Mouse (Mus musculus): ENCODE measurements around the gene Fgfr2. TPM values are rescaled to one million over a fixed set of nuclear protein-coding genes. Genes with fewer than 3 reads are reported as not detected.
A peak's percentile ranks its signal among the peaks of the same experiment; 100 is the strongest.

Gene Fgfr2
- polyA plus RNA-seq, 1 experiment from 2014 or later, result 20.3 TPM

DNA sequence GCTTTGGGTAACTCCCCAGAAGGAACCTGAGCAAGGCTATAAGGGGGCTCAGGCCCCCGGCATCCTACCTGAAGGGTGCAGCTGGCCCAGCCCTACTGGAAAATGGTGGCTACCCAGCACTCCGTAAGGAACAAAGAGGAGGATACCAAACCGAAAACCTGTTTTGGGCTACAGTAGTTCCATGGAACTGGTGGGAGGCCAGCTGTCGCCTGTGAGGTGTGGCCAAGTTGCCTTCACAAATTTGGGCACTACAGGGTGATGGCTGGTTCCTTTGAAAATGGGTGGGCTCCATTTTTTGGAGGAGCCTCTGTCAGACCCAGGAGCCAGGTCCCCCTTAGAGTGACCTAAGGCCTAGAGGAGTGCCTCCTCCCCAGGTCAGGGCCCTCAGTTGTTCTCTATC, 407.9 kb downstream of the Fgfr2 start:
- Histone ChIP-seq H3K4me1 (ENCODE audit: control insufficient read depth, insufficient read depth, low read length) (peaks cover 47% of the 10 kb centered on the region), H3K4me2 (ENCODE audit: low read depth, low read length) (no peak overlapping the region), H3K4me3 (ENCODE audit: low read length) (no peak overlapping the region), H3K9ac (ENCODE audit: low read length) (peak overlapping the region; percentile 53), H3K9me3 (replicated peaks; ENCODE audit: control insufficient read depth, low read length) (no peaks in the 10 kb centered on the region), H3K27ac (ENCODE audit: low read length) (peak overlapping the region; percentile 100), H3K27me3 (ENCODE audit: control insufficient read depth, insufficient read depth, low read length) (no peaks in the 10 kb centered on the region), H3K36me3 (ENCODE audit: control insufficient read depth, insufficient read depth) (peaks cover 4% of the 10 kb centered on the region)
- ATAC-seq (replicated peaks; ENCODE audit: extremely low read depth, insufficient read depth, low FRiP score), result no peak
- WGBS, result 90% methylated on average over 4 of the region's 4 CpGs

DNA sequence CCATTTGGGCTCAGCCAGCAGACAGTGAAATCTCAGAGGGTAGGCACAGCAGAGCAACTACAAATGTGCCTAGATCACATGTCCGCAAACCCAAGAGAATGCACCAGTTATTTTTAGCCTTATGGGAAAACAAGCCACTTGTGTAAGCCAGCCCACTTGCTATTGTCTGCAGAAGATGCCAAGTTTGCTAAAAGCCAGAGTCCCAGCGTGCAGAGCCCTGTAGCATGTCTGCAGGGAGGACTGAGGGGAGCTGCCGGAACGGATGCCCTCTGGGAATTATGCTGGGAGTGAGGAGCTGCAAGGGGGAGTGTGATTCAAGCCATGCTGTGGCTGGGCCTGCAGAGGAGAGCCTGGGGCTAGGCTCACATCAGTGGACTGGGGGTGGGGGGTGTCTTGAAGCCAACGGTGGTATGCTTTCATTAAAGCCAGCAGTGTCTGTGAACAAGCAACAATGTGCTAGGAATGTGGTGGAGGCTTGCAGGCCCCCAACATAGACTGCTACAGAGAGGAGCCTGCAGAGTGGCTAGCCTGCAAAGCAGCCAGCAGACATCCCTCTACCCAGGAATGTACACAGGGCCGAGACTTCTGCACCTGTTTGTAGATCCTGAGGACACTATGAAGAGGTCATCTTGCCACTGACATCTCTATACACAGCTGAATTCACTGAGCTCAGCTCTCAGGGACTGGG, 408.8 kb downstream of the Fgfr2 start:
- Histone ChIP-seq H3K4me2 (ENCODE audit: low read depth, low read length) (peak overlapping the region; percentile 38), H3K27ac (ENCODE audit: low read length) (peak overlapping the region; percentile 100), H3K27me3 (ENCODE audit: control insufficient read depth, insufficient read depth, low read length) (no peaks in the 10 kb centered on the region), H3K4me3 (ENCODE audit: low read length) (no peak overlapping the region), H3K36me3 (ENCODE audit: control insufficient read depth, insufficient read depth) (peaks cover 4% of the 10 kb centered on the region), H3K4me1 (ENCODE audit: control insufficient read depth, insufficient read depth, low read length) (peaks cover 47% of the 10 kb centered on the region), H3K9me3 (replicated peaks; ENCODE audit: control insufficient read depth, low read length) (no peaks in the 10 kb centered on the region), H3K9ac (ENCODE audit: low read length) (peak overlapping the region; percentile 73)
- peak; percentile 90 for ATAC-seq (replicated peaks; ENCODE audit: extremely low read depth, insufficient read depth, low FRiP score)
- 11% methylated on average over 6 of the region's 6 CpGs for WGBS

GRCm38 (mm10) chr7:132713483-132714126, 409.5 kb downstream of the Fgfr2 start:
- peaks cover 47% of the 10 kb centered on the region for H3K4me1 ChIP-seq (ENCODE audit: control insufficient read depth, insufficient read depth, low read length)
- WGBS, result 35% methylated on average over 8 of the region's 8 CpGs
- H3K27ac ChIP-seq (ENCODE audit: low read length), result peak overlapping the region; percentile 100
- H3K36me3 ChIP-seq (ENCODE audit: control insufficient read depth, insufficient read depth), result peaks cover 4% of the 10 kb centered on the region
- H3K27me3 ChIP-seq (ENCODE audit: control insufficient read depth, insufficient read depth, low read length), result no peaks in the 10 kb centered on the region
- peak overlapping the region; percentile 38 for H3K4me2 ChIP-seq (ENCODE audit: low read depth, low read length)
- H3K9me3 ChIP-seq (replicated peaks; ENCODE audit: control insufficient read depth, low read length), result no peaks in the 10 kb centered on the region
- no peak for ATAC-seq (replicated peaks; ENCODE audit: extremely low read depth, insufficient read depth, low FRiP score)
- H3K4me3 ChIP-seq (ENCODE audit: low read length), result no peak overlapping the region
- peak overlapping the region; percentile 73 for H3K9ac ChIP-seq (ENCODE audit: low read length)

- Histone ChIP-seq H3K27me3 (ENCODE audit: control insufficient read depth, insufficient read depth, low read length) (no peaks in the 10 kb centered on the region), H3K4me3 (ENCODE audit: low read length) (no peak overlapping the region), H3K27ac (ENCODE audit: low read length) (peak overlapping the region; percentile 100), H3K4me2 (ENCODE audit: low read depth, low read length) (no peak overlapping the region), H3K9me3 (replicated peaks; ENCODE audit: control insufficient read depth, low read length) (no peaks in the 10 kb centered on the region), H3K4me1 (ENCODE audit: control insufficient read depth, insufficient read depth, low read length) (peaks cover 47% of the 10 kb centered on the region), H3K36me3 (ENCODE audit: control insufficient read depth, insufficient read depth) (peaks cover 4% of the 10 kb centered on the region), H3K9ac (ENCODE audit: low read length) (peak overlapping the region; percentile 73)
- ATAC-seq (replicated peaks; ENCODE audit: extremely low read depth, insufficient read depth, low FRiP score), result no peak
- WGBS, result 67% methylated on average over 7 of the region's 7 CpGs
Measured at GRCm38 (mm10) chr7:132712956-132713355, 410.2 kb downstream of the Fgfr2 start.

DNA sequence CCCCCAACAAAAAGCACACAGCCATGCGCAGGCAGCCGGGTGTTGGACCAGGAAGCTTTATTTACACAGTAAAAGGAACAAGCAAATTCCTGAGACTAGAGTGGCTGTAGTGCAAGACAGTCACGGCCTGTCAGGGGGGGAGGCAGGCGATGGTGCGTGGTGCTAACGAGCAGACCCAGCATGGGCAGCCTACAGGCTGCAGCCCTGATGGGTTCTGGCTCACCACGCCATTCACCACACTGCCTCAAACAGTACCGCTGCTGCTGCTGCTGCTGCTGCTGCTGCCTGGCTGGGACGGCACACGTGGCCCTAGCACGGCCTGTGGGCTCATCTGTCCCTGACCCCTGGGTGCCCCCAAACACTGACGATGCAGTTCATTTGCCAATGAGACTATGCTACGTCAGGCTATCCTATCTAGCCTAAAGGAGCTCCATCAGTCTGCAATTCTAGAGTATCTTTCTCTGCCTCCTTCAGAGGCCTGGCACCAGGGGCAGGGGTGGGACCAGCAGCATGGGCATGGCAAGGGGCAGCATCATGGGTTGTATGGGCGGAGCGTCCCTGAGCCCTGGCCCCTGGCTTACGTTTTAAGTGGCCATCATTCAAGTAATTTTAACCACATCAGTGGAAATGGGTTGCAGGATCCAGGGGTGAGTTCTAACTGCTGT, 411.0 kb downstream of the Fgfr2 start:
- H3K4me1 ChIP-seq (ENCODE audit: control insufficient read depth, insufficient read depth, low read length), result peaks cover 47% of the 10 kb centered on the region
- H3K36me3 ChIP-seq (ENCODE audit: control insufficient read depth, insufficient read depth), result peaks cover 4% of the 10 kb centered on the region
- H3K4me2 ChIP-seq (ENCODE audit: low read depth, low read length), result no peak overlapping the region
- 40% methylated on average over 16 of the region's 16 CpGs for WGBS
- H3K27ac ChIP-seq (ENCODE audit: low read length), result peak overlapping the region; percentile 47
- peak overlapping the region; percentile 39 for H3K9ac ChIP-seq (ENCODE audit: low read length)
- no peak for ATAC-seq (replicated peaks; ENCODE audit: extremely low read depth, insufficient read depth, low FRiP score)
- no peak overlapping the region for H3K4me3 ChIP-seq (ENCODE audit: low read length)
- no peaks in the 10 kb centered on the region for H3K27me3 ChIP-seq (ENCODE audit: control insufficient read depth, insufficient read depth, low read length)
- H3K9me3 ChIP-seq (replicated peaks; ENCODE audit: control insufficient read depth, low read length), result no peaks in the 10 kb centered on the region

DNA sequence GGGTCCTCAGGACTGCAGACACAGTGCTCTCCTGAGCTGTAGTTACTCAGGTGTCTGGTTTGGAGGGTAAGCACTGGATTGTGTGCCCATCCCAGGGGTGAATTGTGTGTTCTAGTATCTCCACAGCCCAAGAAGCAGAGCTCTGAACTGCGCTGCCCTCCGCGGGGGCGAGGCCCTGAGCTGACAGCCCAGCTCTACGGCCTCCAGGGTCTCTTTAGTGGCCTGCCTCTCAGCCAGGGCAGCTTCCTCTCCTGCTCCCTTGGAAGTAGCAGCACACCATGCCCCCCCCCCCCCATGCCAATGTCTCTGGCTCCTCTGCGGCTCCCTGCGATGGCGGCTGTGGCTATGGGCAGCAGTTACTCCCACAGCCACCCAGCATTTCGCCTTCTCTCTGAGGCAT, 411.6 kb downstream of the Fgfr2 start:
- ATAC-seq (replicated peaks; ENCODE audit: extremely low read depth, insufficient read depth, low FRiP score), result no peak
- Histone ChIP-seq H3K4me2 (ENCODE audit: low read depth, low read length) (no peak overlapping the region), H3K9me3 (replicated peaks; ENCODE audit: control insufficient read depth, low read length) (no peaks in the 10 kb centered on the region), H3K4me3 (ENCODE audit: low read length) (no peak overlapping the region), H3K36me3 (ENCODE audit: control insufficient read depth, insufficient read depth) (peaks cover 4% of the 10 kb centered on the region), H3K9ac (ENCODE audit: low read length) (peak overlapping the region; percentile 39), H3K4me1 (ENCODE audit: control insufficient read depth, insufficient read depth, low read length) (peaks cover 47% of the 10 kb centered on the region), H3K27me3 (ENCODE audit: control insufficient read depth, insufficient read depth, low read length) (no peaks in the 10 kb centered on the region), H3K27ac (ENCODE audit: low read length) (peak overlapping the region; percentile 47)
- 73% methylated on average over 9 of the region's 9 CpGs for WGBS

DNA sequence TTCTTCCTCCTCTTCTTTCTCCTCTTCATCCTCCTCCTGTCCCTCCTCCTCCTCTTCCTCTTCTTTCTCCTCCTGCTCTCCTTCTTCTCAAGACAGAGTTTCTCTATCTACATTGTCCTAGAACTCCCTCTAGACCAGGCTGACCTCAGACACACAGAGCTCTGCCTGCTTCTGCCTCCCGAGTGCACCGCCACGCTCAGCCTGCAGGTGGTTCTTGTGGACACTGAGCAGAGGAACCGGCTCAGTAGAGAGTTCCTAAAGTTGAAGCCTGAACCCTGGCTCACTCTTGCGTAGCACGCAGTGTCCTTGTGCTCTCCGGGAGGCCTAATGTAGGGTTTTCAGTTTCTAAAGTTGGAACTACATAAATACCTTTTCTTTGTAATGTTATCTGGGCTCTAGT, 418.0 kb downstream of the Fgfr2 start:
- Histone ChIP-seq H3K4me3 (ENCODE audit: low read length) (no peak overlapping the region), H3K27me3 (ENCODE audit: control insufficient read depth, insufficient read depth, low read length) (no peaks in the 10 kb centered on the region), H3K9me3 (replicated peaks; ENCODE audit: control insufficient read depth, low read length) (no peaks in the 10 kb centered on the region), H3K4me1 (ENCODE audit: control insufficient read depth, insufficient read depth, low read length) (0 out of 2 replicates have a peak, but pooled peaks cover 3% of the 10 kb centered on the region), H3K36me3 (ENCODE audit: control insufficient read depth, insufficient read depth) (no peaks in the 10 kb centered on the region), H3K4me2 (ENCODE audit: low read depth, low read length) (no peak overlapping the region), H3K9ac (ENCODE audit: low read length) (no peak overlapping the region), H3K27ac (ENCODE audit: low read length) (no peak overlapping the region)
- WGBS, result 88% methylated on average over 7 of the region's 7 CpGs
- ATAC-seq (replicated peaks; ENCODE audit: extremely low read depth, insufficient read depth, low FRiP score), result no peak

DNA sequence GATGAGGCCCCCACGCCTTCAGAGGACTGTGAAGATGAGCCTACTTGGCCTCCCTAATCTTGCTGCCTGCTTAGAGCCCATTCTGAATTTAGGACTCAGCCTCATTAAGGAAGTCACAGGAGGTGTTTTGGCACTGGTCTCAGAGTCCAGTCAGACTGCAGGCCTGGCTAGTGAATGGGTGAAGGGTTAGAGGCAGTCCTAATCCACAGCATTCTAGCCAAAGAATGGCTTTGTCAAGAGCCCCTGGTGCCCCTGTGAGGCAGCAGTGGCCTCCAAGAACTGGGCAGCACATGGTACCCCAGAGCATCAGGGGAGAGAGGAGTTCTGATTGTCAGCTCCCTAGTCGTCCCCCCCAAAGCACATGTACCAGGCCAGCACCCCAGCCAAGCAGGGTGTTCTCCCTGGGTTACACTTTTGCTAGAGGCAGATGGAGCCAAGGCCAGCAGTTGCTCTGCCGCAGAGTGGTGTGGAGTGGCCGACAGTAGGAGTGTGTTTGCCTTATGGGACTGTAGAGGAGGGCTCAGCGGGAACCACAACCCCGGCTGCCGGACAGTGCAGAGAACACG, 418.8 kb downstream of the Fgfr2 start:
- H3K9me3 ChIP-seq (replicated peaks; ENCODE audit: control insufficient read depth, low read length), result no peaks in the 10 kb centered on the region
- H3K27ac ChIP-seq (ENCODE audit: low read length), result no peak overlapping the region
- 84% methylated on average over 8 of the region's 8 CpGs for WGBS
- no peak overlapping the region for H3K4me3 ChIP-seq (ENCODE audit: low read length)
- no peaks in the 10 kb centered on the region for H3K27me3 ChIP-seq (ENCODE audit: control insufficient read depth, insufficient read depth, low read length)
- 0 out of 2 replicates have a peak, but pooled peaks cover 3% of the 10 kb centered on the region for H3K4me1 ChIP-seq (ENCODE audit: control insufficient read depth, insufficient read depth, low read length)
- ATAC-seq (replicated peaks; ENCODE audit: extremely low read depth, insufficient read depth, low FRiP score), result no peak
- H3K9ac ChIP-seq (ENCODE audit: low read length), result no peak overlapping the region
- no peaks in the 10 kb centered on the region for H3K36me3 ChIP-seq (ENCODE audit: control insufficient read depth, insufficient read depth)
- H3K4me2 ChIP-seq (ENCODE audit: low read depth, low read length), result no peak overlapping the region
